Mouse (Mus musculus) E14TG2a.4 (cell line): ENCODE data around the gene Abhd4.

Source experiments
- H3K27me3 ChIP-seq: 2 replicates; pipeline ENCODE4 v1.6.1; 2014; ENCODE audit warnings: low read length, control low read depth; ENCODE audit not compliant: insufficient read depth
- H3K36me3 ChIP-seq: 2 replicates; pipeline ENCODE4 v1.6.1; 2014; ENCODE audit warnings: low read length, control low read depth; ENCODE audit not compliant: insufficient read depth
- H3K4me1 ChIP-seq: replicated peaks from 2 replicates; pipeline ENCODE4 v1.6.1; 2014; ENCODE audit warnings: low read depth, low read length, control low read depth
- H3K4me3 ChIP-seq: replicated peaks from 2 replicates; pipeline ENCODE4 v1.5.1; 2014; ENCODE audit warnings: mild to moderate bottlenecking, low read length
- H3K9me3 ChIP-seq: 2 replicates; pipeline ENCODE4 v1.6.1; 2014; ENCODE audit warnings: low read length, control low read depth
- CTCF ChIP-seq: conservative IDR thresholded peaks from 2 replicates; pipeline ENCODE4 v1.5.1; 2014; ENCODE audit warnings: low read length
- NANOG ChIP-seq: IDR thresholded peaks from 2 replicates; pipeline ENCODE4 v1.6.1; 2014; ENCODE audit warnings: borderline replicate concordance, low read length, mixed read lengths
- POU5F1 ChIP-seq: IDR thresholded peaks from 2 replicates; pipeline ENCODE4 v1.6.1; 2014; ENCODE audit warnings: low read length, borderline replicate concordance

Gene Abhd4

GRCm38 (mm10) chr14:54210401-54210800 is 43.6 kb upstream of the Abhd4 start:
- Histone ChIP-seq H3K4me1 (no peaks in the 10 kb centered on the region), H3K4me3 (no peak overlapping the region), H3K9me3 (no peaks in the 10 kb centered on the region), H3K27me3 (no peaks in the 10 kb centered on the region), H3K36me3 (no peaks in the 10 kb centered on the region)
- TF ChIP-seq NANOG: no peak
- no peak for TF ChIP-seq POU5F1
- TF ChIP-seq CTCF: no peak

DNA sequence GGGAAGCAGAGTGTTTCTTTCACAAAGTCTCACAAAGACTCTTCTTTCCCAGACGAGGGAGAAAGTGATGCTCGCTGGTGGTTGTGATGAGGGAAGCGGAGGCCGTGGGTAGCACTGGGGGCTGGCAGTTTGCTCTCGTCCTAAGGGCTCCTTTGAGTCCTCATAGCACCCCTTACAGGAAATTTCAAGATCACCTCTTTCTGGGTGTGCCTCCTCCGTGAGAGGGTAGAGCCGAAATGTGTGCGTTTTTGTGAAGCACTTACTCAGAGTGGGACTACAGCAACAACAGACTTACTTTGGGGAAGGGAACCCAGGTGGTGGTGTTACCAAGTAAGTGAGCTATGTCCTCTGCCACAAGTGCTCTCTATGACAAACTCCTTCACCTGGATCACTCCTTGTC is 42.8 kb upstream of the Abhd4 start:
- no peaks in the 10 kb centered on the region for H3K27me3 ChIP-seq

GRCm38 (mm10) chr14:54211755-54212154 is 42.2 kb upstream of the Abhd4 start:
- no peak for TF ChIP-seq POU5F1
- TF ChIP-seq CTCF: no peak
- TF ChIP-seq NANOG: no peak
- H3K4me3 ChIP-seq: no peak overlapping the region
- H3K4me1 ChIP-seq: no peaks in the 10 kb centered on the region
- H3K27me3 ChIP-seq: no peaks in the 10 kb centered on the region
- H3K36me3 ChIP-seq: no peaks in the 10 kb centered on the region
- no peaks in the 10 kb centered on the region for H3K9me3 ChIP-seq

More for the DNA sequence above, 42.8 kb upstream of the Abhd4 start:
- no peaks in the 10 kb centered on the region for H3K36me3 ChIP-seq
- H3K4me1 ChIP-seq: no peaks in the 10 kb centered on the region
- no peak overlapping the region for H3K4me3 ChIP-seq
- TF ChIP-seq NANOG (no peak), POU5F1 (no peak), CTCF (no peak)
- no peaks in the 10 kb centered on the region for H3K9me3 ChIP-seq

DNA sequence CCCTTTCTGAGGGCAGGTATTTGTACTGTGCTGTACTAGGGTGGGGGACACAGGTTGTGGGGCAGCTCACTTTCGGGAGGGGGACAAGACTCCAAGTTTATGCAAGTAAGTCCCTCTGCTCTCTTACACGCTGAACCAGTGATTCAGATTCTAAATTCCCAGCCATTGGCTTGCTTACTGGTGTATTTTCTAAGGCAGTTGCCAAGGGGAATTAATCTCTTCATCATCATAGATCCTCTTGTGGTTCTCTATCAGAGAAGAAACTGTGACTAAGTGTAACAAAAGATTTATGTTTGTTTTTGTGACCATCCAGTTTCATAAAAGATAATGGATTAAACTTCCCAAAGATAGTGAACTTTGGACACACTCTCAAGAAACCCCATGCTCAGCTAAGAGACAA is 40.3 kb upstream of the Abhd4 start:
- Histone ChIP-seq H3K9me3 (no peaks in the 10 kb centered on the region), H3K4me3 (no peak overlapping the region), H3K36me3 (no peaks in the 10 kb centered on the region), H3K4me1 (no peaks in the 10 kb centered on the region), H3K27me3 (no peaks in the 10 kb centered on the region)
- TF ChIP-seq NANOG (no peak), POU5F1 (no peak), CTCF (no peak)

- no peaks in the 10 kb centered on the region for H3K4me1 ChIP-seq
- H3K27me3 ChIP-seq: no peaks in the 10 kb centered on the region
- TF ChIP-seq CTCF: no peak
- TF ChIP-seq NANOG: no peak
- no peak for TF ChIP-seq POU5F1
- H3K4me3 ChIP-seq: no peak overlapping the region
- H3K9me3 ChIP-seq: no peaks in the 10 kb centered on the region
- H3K36me3 ChIP-seq: no peaks in the 10 kb centered on the region
These were observed 39.5 kb upstream of the Abhd4 start for GRCm38 (mm10) chr14:54214477-54214876.

GRCm38 (mm10) chr14:54214901-54215300 is 39.1 kb upstream of the Abhd4 start:
- no peaks in the 10 kb centered on the region for H3K4me1 ChIP-seq
- TF ChIP-seq CTCF (no peak), POU5F1 (no peak), NANOG (no peak)
- H3K27me3 ChIP-seq: no peaks in the 10 kb centered on the region
- no peak overlapping the region for H3K4me3 ChIP-seq
- H3K9me3 ChIP-seq: no peaks in the 10 kb centered on the region
- H3K36me3 ChIP-seq: no peaks in the 10 kb centered on the region

DNA sequence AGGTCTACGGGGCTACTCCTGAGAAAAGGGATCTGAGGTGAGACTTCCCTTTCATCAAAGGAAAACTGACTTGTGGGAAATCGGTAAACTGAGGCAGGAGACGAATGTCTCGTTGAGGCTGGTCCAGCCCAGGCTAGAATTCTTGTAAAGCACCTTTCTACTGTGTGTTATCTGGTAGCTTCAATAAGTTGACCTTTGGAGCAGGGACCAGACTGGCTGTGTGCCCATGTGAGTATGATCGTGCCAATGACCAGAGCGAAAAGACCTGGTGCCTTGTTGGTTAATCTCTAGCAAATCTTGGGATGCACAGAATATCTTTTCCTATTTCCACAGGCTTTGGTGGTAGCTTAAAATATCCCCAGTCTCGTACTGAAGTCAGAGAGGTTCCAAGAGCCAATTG is 37.9 kb upstream of the Abhd4 start:
- Histone ChIP-seq H3K36me3 (no peaks in the 10 kb centered on the region), H3K9me3 (no peaks in the 10 kb centered on the region), H3K27me3 (no peaks in the 10 kb centered on the region), H3K4me1 (no peaks in the 10 kb centered on the region), H3K4me3 (no peak overlapping the region)
- TF ChIP-seq POU5F1 (no peak), NANOG (no peak), CTCF (no peak)

GRCm38 (mm10) chr14:54218233-54218632 is 35.8 kb upstream of the Abhd4 start:
- Histone ChIP-seq H3K9me3 (no peaks in the 10 kb centered on the region), H3K36me3 (no peaks in the 10 kb centered on the region), H3K27me3 (no peaks in the 10 kb centered on the region), H3K4me1 (peaks cover 9% of the 10 kb centered on the region), H3K4me3 (no peak overlapping the region)
- TF ChIP-seq CTCF (no peak), NANOG (no peak), POU5F1 (no peak)

DNA sequence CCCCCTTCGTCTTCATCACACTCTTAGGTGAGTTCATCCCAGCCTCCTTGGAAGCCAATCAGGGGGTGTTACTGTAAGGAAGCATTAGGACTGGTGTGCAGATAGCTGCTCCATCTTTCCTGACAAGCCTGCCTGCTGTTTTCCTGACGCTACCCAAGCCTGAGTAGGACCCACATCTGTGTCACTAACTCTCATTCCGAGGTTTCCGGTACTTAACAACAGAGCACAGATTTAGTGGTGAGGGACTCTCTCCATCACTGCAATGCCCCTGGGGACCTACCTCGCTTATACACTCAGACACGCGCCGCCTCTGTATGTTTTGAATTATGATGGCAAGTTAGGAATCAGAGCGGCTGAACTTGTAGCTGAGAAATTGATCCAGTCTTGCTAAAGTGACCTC is 35.3 kb upstream of the Abhd4 start:
- Histone ChIP-seq H3K9me3 (no peaks in the 10 kb centered on the region), H3K36me3 (no peaks in the 10 kb centered on the region), H3K4me3 (no peak overlapping the region), H3K27me3 (no peaks in the 10 kb centered on the region), H3K4me1 (peaks cover 14% of the 10 kb centered on the region)
- TF ChIP-seq CTCF (no peak), POU5F1 (no peak), NANOG (no peak)
